Mouse (Mus musculus) heart, adult 9 months (tissue): ENCODE results near the gene Vmn1r167.
"Not testable (repeated sequence)": the region's sequence is repeated elsewhere in the genome, so short reads cannot be mapped to it uniquely, and the experiment has no call there.

Experiments
- DNase-seq, 2 experiments: peaks; one replicate each; pipeline ENCODE4 v3.0.0; 2022; ENCODE audit warnings: low spot score in 2 of 2

Gene Vmn1r167

DNA sequence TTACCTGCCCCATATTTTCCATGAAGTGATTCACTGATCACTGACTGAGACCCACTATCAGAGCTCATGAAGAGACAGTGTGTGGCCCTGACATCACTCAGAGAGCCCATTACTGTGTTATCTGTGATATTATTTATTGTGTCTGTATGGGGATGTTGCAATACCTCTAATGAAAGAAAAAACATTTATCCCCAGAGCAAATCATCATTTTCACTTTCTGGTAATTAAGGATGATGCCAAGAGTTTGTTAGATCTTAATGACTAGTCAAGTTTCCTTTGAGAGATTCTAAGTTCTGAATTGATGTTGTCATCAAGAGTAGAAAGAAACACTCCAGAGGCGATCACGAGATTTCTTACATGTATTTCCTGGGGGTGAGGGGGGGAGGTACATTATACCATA, at the start of gene Vmn1r167:
Gene Vmn1r167, minus strand, starts transcription at position 101 of the 400 bp plus-strand sequence.
- not testable (repeated sequence) for DNase-seq

GRCm38 (mm10) chr7:23539432-23539831, 32.4 kb upstream of the Vmn1r167 start, which contains the start of gene Vmn1r168:
Gene Vmn1r168, plus strand, starts transcription at chr7:23539732.
- not testable (repeated sequence) for DNase-seq

- DNase-seq: not testable (repeated sequence)
Measured at GRCm38 (mm10) chr7:23472886-23473285, 34.1 kb downstream of the Vmn1r167 start.

DNA sequence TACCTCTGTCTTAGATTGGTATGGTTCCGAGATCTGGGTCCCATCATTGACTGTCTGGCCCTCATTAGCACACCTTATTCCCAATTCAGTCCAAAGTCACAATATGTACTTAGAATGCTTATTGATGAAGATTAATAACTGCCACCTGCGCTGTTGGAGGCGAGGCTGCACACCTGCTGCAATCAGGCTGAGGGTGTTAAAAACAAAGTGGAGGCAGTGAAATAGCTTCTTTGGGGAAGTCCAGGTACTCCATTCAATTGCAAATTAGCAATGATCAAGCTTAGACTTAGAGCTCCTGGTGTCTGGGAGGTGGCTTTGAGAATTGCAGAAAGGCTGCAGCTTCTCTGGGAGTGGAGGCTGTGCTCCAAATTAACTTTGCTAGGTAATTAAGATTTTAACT, 36.2 kb downstream of the Vmn1r167 start:
- DNase-seq: not testable (repeated sequence)

DNA sequence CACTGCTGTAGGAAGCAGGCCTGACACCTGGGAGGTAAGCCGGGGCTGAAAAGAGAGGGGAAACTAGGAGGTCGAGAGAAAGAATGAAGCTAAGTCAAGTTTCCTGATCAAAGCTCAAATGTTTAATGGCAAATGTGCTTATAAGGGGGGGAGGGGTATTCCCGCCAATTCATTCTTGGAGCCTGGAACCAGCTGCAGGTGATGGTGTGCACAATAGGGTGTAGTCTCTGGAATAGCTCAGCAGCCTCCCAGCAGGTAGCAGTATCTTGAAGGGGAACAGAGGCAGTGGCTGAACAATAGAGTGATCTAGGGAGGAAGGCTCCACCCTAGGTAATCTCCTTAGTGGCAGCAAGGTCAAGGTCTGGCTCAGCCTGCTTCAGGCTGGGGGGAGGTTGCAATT, 36.8 kb downstream of the Vmn1r167 start:
- not testable (repeated sequence) for DNase-seq
